Mouse (Mus musculus) erythroblast, embryonic 14.5 days (primary cell): ENCODE data around the gene Paqr6.
"Not testable (repeated sequence)": the region's sequence is repeated elsewhere in the genome, so short reads cannot be mapped to it uniquely, and the experiment has no call there.

Source experiments
- GATA1 ChIP-seq: IDR thresholded peaks from 2 replicates; pipeline ENCODE4 v1.6.1; 2012; ENCODE audit warnings: low read length, inconsistent platforms, mixed read lengths
- TAL1 ChIP-seq: IDR thresholded peaks from 3 replicates; pipeline ENCODE4 v1.6.1; 2012; ENCODE audit warnings: low read length, inconsistent platforms, mixed read lengths

DNA sequence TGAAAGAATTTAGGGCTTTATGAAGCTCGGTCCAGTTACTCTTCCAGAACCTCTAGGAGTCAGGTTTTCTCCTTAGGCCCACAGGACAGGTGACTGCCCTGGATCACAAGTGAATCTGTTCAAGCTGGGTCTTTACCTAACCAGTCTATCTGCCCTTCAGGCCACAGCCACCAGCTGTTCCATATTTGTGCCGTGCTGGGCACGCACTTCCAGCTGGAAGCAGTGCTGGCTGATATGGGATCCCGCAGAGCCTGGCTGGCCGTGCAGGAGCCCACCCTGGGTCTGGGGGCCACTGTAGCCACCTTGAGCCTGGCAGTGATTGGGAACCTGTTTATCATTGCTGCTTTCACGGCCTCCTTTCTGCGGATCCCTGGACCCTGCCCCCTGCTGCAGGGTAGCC is 12.3 kb downstream of the Paqr6 start:
- not testable (repeated sequence) for TF ChIP-seq GATA1, TAL1
